18 mouse cellular contexts compared by ENCODE assay signal in the genomic region with DNA sequence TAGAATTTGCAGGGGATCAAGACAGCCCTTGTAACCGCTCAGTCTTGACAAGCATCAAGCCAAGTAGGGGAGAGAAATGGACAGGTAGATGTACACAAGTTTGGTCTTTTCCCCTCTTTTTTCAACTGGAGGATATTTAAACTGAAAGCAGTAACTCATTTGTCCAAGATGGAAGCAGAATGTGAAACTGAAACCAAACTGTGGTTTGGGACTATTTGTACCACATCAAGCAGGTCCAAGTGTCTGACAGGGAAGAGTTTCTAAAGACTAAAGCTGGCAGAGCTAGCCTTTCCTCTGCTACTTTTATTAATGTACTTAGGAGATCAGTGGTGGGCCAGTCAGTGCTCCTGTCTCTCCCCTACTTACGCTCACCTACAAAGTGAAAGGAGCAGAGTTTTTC.
"Had no signal": no experiment of that assay in that cellular context is flagged by ENCODE, and none has a peak within 500 bp of the region (broad histone marks: within the 10 kb centered on the region; RNA-seq: fewer than 3 reads in every experiment).

No protein-coding gene starts in this region.

- H3K4me3 ChIP-seq: layer of hippocampus, adult 2 months; limb, embryonic 13.5 days; liver, embryonic 15.5 days; lung, embryonic 15.5 days; midbrain, embryonic 10.5 days; neural tube, embryonic 12.5 days had no signal

- H3K9ac ChIP-seq: limb, embryonic 13.5 days; liver, embryonic 15.5 days; lung, embryonic 15.5 days; neural tube, embryonic 12.5 days had no signal

- H3K4me1 ChIP-seq: limb, embryonic 13.5 days; liver, embryonic 15.5 days; lung, embryonic 15.5 days; midbrain, embryonic 10.5 days; neural tube, embryonic 12.5 days had no signal

- DNase-seq: kidney, adult 18-20 months; kidney, postnatal 10 days; kidney, postnatal 4 days; left cerebral cortex, postnatal 4 days; lung, postnatal 14 days; midbrain, embryonic 14.5 days; retina, postnatal 1 day; right cerebral cortex, postnatal 4 days; spleen, adult 18-20 months; thymus, postnatal 36 days had no signal

- H3K36me3 ChIP-seq: limb, embryonic 13.5 days; liver, embryonic 15.5 days; lung, embryonic 15.5 days; midbrain, embryonic 10.5 days; neural tube, embryonic 12.5 days had no signal

- H3K27me3 ChIP-seq: liver, embryonic 15.5 days; lung, embryonic 15.5 days; neural tube, embryonic 12.5 days had no signal

- H3K4me2 ChIP-seq: limb, embryonic 13.5 days; liver, embryonic 11.5 days; liver, embryonic 15.5 days; lung, embryonic 15.5 days; neural tube, embryonic 12.5 days had no signal

- H3K9me3 ChIP-seq: limb, embryonic 13.5 days; liver, embryonic 15.5 days; lung, embryonic 15.5 days; midbrain, embryonic 10.5 days; neural tube, embryonic 12.5 days had no signal

- H3K27ac ChIP-seq: layer of hippocampus, adult 2 months; limb, embryonic 13.5 days; liver, embryonic 15.5 days; lung, embryonic 15.5 days; macrophage; midbrain, embryonic 10.5 days; neural tube, embryonic 12.5 days had no signal
